Mouse (Mus musculus) midbrain, embryonic 14.5 days (tissue): Measurements from ENCODE around the gene Gm5935. TPM values are rescaled to one million over a fixed set of nuclear protein-coding genes. Genes with fewer than 3 reads are reported as not detected.
"Not testable (repeated sequence)": the region's sequence is repeated elsewhere in the genome, so short reads cannot be mapped to it uniquely, and the experiment has no call there.

ENCODE experiments used
- ATAC-seq: fragments of 200-750 bp; cut with Nextera tagmentation; 2 replicates; pipeline ENCODE4 v1.8.0; 2017; ENCODE audit warnings: moderate number of reproducible peaks, moderate library complexity; ENCODE audit not compliant: low FRiP score, low TSS enrichment
- DNase-seq: peaks from one replicate; pipeline ENCODE4 v3.0.0-alpha.2; 2015
- H3K27ac ChIP-seq: fragments of 300-500 bp; sonication (generic); replicated peaks from 2 replicates; pipeline ENCODE4 v1.5.1; 2014; ENCODE audit warnings: mild to moderate bottlenecking, low read depth, low read length, moderate library complexity
- H3K27me3 ChIP-seq: fragments of 300-500 bp; sonication (generic); 2 replicates; pipeline ENCODE4 v1.6.1; 2014; ENCODE audit warnings: low read length, control low read depth, mixed read lengths; ENCODE audit not compliant: control insufficient read depth, insufficient read depth
- H3K36me3 ChIP-seq: fragments of 300-500 bp; sonication (generic); 2 replicates; pipeline ENCODE4 v1.6.1; 2014; ENCODE audit warnings: low read length, control low read depth; ENCODE audit not compliant: control insufficient read depth, insufficient read depth
- H3K4me1 ChIP-seq: fragments of 300-500 bp; sonication (generic); 2 replicates; pipeline ENCODE4 v1.6.1; 2014; ENCODE audit warnings: mild to moderate bottlenecking, antibody characterized with exemption, low read length, control low read depth; ENCODE audit not compliant: control insufficient read depth, insufficient read depth
- H3K4me2 ChIP-seq: fragments of 300-500 bp; sonication (generic); 2 replicates; pipeline ENCODE4 v1.6.1; 2014; ENCODE audit warnings: mild to moderate bottlenecking, low read length, moderate library complexity
- H3K4me3 ChIP-seq: fragments of 300-500 bp; sonication (generic); replicated peaks from 2 replicates; pipeline ENCODE4 v1.5.1; 2014; ENCODE audit warnings: low read depth, low read length
- H3K9ac ChIP-seq: fragments of 300-500 bp; sonication (generic); replicated peaks from 2 replicates; pipeline ENCODE4 v1.6.1; 2014; ENCODE audit warnings: mild to moderate bottlenecking, low read length, moderate library complexity
- H3K9me3 ChIP-seq: fragments of 300-500 bp; sonication (generic); 2 replicates; pipeline ENCODE4 v1.6.1; 2016; ENCODE audit warnings: low read length, control low read depth, mixed read lengths; ENCODE audit not compliant: control insufficient read depth
- WGBS: fragments of 180-500 bp; shearing (Covaris S2); extraction: QIAGEN DNeasy Blood & Tissue Kit; methylation state at CpG from one replicate; pipeline ENCODE4 v1.1.7; 2014; 5-methylcytosine and 5-hydroxymethylcytosine counted together
- polyA plus RNA-seq: library from polyadenylated mRNA; unstranded; fragments of >200 nt; fragmentation: Nextera tagmentation; extraction: Ambion mirVana; gene quantifications from 2 replicates; pipeline ENCODE4 v1.2.1, GENCODE M21; 2014

The Gm5935 gene
- not detected in 2 replicates for polyA plus RNA-seq

- H3K4me2 ChIP-seq, DNase-seq, H3K27ac ChIP-seq, ATAC-seq, H3K4me3 ChIP-seq, H3K36me3 ChIP-seq, H3K9me3 ChIP-seq, H3K4me1 ChIP-seq, H3K27me3 ChIP-seq, H3K9ac ChIP-seq: not testable (repeated sequence)
- 81% methylated on average over 5 of the region's 5 CpGs for WGBS
These were observed at the start of gene Gm5935 for GRCm38 (mm10) chrX:24775064-24775463. Gene Gm5935 (minus strand): TSS chrX:24775164.

Other genes with a start within 250 kb of the Gm5935 start
- not detected in 2 replicates for gene Gm4297, start 200.3 kb downstream of the Gm5935 start, polyA plus RNA-seq